Mouse (Mus musculus) c-Kit-negative CD71-positive TER-119-positive erythroid progenitor cells, embryonic 14.5 days (primary cell): ENCODE data around the gene Lrp6.

Experiments used
- DNase-seq: peaks from one replicate; pipeline ENCODE4 v3.0.0-alpha.2; 2013; ENCODE audit warnings: low read depth, low spot score

Lrp6 gene

DNA sequence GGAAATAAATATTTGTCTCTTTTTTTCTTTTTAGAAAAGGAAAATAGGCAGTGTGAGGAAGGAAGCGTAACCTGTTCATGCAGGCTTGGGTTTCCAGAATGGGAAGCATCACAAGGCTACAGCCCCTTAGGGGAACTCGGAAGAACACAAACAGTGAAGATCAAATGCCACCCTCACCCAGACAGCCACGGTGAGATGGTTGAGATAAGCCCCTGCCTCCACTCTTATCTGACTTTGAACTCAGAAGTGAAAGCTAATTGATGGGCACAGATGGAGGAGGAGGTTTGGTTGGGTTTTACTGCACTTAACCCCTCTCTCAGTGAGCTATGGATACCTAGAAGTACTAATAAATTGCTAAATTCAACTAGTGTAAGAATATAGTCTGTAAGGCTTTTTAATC is 33.7 kb downstream of the Lrp6 start:
- no peak for DNase-seq

DNA sequence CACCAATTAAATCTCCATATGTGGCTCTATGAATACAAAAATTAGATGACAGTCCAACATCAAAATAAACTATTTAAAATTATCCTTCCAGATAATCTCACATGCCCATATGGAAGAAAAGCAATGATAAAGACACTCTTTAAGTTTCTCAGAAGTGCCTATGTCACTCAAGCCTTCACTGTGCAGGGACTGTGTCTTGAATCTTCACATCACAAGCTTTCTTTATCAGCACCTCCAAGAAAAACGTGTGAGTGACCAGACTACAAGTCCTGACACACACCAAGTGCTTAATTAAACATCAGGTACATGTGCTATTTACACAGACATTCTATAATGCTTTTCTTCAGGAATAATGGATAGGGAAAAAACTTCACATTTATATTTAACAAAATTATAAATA is 34.8 kb downstream of the Lrp6 start:
- DNase-seq: no peak

DNA sequence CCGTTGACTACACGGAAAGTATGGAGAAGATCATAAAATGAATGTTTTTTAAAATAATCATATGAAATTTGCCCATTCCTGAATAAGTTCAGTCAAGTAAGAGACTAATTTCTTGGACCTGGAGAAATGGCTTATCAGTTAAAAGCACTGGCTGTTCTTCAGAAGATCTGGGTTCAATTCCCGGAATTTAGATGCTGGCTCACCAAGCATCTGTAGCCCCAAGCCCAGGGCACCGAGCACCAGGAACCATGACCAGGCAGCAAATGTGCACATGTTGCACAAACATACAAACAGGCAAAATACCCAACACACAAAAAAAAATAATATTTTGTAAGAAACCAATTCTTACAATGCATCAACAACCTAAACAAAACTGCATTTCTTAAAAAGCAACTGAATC is 37.4 kb downstream of the Lrp6 start:
- peak; percentile 6 for DNase-seq

DNA sequence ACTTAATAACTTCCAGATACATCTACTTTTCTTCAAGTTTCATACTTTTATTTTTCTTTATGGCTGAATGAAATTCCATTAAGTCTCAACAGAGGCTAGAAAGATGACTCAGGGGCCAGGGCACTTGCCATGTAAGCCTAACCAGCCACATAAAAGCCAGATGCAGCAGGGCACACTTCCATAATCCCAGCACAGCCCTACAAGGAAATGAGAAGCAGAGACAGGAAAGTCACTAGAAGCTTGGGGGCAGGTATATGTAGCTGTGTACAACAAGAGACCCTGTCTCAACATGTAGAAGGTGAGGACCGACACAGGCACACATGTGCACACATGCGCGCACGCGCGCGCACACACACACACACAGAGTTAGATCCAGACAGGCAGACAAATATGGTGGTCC is 38.4 kb downstream of the Lrp6 start:
- no peak for DNase-seq

DNA sequence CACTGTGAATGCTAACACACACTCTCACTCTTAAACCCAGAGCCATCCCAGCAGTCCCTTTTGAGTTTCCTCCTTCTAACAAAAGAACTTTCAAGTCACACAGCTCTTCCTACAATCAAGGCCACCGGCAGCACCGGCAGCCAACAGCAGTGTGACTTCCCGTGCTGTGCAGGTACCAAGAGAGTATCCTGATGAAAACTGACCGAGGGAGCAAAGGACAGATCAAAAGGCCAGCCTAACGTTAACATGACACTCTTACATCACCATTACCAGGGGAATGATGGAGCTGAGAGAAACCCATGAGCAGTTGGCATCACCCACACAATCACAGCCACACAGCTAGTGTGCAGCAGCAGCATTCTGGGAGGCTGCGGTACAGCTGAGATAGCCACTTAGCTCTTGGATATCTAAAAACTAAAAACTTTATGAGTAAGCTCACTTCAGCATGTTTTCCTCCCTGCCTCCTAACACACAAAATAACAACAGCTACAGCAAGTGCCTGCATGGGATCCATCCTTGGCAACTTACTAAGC is 39.1 kb downstream of the Lrp6 start:
- no peak for DNase-seq

DNA sequence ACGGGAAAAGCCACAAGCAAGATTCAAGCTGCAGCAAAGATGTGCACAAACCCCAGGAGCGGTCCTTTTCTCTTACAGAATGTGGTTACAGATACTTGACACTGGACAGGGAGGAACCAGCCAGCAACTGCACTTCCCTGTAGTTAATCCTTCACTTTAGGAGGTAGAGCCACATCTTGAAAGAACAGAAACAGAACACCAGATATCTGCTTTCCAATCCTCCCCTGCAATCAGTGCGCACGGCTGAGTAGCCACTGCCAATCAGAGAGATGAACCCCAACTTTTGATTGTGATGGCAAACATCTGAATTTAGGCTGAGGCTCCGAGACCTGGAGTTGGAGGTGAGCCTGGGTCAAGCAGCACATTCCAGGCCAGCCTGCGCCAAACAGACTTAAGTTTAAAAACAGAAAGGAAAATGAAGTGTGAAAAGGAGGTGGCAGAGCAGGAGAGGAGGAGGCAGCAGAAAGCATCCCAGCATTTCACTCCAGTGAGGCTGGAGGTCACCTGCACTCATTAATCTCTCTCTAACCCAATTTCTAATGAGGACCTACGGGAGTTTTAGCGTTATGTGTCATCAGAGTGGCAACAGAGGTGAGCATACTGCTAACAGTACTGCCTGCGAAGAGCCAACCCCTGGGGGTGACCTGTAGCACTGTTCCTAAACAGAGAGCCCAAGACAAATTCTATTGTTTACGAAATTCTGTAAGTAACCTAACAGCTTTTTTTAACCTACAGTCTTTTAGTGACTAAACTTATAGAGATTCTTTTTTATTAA is 39.8 kb downstream of the Lrp6 start:
- no peak for DNase-seq

DNA sequence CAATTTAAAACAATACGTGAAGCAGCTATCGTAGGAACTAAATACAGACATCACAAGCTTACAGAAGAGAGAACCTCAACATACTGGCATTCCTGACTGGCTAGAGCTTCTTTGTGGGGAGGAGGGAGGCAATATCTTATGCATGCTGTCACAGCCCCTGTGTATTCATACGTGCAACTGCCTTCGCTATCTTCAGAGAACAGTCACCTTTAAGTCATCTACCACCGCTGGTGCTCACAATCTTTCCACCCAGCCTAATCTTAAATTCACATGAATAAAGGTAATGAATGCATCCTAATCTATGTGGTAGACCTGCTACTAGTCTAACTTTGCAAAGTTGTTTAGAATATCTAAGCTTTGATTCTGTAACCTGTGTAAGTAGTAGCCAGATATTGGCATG is 40.5 kb downstream of the Lrp6 start:
- DNase-seq: no peak

DNA sequence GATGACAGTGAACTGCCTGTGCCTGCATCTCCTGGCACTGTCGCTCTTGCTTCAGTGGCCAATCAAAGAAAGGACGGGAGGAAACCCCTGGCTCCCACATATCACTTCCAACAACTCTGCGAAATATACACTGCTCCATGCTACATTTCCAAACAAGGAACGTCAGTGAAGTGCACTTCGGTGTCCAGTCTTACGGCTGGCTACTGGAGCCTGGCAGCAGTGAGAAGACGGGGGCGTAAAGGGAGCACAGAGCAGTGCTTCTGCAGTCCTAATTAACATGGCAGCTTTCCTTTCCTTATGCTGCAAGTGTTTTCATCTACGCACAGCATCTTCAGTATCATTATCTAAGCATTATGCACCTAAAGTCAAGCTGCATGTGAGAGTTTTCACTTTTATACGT is 45.4 kb downstream of the Lrp6 start:
- DNase-seq: no peak

DNA sequence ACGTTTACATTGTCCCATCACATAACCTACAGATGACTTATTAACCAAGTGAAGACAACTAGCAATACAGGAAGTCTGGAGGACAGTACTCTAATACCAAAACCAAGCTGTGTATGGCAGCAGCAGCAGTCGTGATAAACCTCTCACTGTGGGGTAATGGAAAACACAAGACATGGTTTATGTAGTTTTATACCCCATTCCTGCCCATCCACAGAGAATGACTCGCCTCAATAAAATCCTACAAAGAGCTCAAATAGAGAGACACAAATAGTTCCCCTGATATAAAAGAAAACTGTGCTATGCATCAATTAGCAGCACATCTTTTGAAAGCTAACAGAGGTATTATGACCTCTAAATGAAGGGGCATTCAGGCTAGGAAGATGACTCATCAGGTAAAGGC is 45.9 kb downstream of the Lrp6 start:
- no peak for DNase-seq

DNA sequence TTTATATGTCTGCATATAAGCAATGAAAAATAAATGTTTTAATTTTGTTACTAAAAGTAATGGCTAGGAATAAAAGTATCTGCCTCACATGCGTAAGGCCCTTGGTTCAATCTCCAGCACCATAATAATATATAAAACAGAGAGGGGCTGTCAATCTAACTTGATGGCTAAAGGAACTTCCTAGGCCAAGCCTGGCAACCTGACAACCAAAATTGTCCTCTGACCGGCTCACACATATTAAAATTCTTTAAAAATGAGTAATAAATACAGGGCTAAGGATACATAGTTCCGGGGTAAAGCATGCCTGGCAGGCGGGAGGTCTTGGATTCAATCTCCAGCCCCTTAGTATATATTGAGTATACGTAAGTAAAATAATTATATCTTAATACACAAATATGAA is 48.3 kb downstream of the Lrp6 start:
- no peak for DNase-seq

DNA sequence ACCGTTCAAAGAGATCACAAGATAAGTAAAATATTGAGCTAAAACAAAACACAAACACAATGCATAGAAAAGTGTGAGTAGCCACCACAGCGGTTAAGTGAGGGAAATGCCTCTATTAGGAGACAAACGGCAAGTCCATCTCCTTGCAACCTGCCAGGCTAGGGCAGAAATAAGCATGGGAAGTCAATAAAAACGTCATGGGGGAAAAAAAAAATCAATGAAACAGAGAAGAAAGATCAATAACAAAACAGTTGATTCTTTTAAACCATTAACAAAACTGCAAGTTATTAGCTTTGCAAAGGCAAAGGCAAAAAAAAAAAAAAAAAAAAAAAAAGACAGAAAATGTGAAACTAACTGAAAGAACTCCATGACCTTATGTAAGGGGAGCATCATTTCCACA is 49.6 kb downstream of the Lrp6 start:
- no peak for DNase-seq

DNA sequence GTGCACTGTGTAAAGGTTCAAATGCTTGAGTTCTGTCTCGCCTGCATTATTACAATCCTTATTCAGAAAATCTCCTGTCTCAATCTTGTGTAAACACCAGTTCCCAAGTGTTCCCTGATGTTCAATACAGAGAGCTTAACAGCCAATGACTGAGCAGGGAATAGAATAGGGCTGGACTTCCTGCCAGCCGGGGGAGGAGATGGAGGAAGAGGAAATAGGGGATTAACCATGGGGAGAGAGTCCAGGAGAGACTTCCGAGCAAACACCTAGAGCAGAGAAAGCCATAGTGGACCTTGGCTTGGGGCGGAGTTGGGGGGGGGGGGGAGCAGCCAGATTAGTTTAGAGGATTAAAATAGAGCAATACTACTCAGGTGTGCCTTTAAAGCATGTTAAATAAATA is 51.3 kb downstream of the Lrp6 start:
- DNase-seq: no peak

DNA sequence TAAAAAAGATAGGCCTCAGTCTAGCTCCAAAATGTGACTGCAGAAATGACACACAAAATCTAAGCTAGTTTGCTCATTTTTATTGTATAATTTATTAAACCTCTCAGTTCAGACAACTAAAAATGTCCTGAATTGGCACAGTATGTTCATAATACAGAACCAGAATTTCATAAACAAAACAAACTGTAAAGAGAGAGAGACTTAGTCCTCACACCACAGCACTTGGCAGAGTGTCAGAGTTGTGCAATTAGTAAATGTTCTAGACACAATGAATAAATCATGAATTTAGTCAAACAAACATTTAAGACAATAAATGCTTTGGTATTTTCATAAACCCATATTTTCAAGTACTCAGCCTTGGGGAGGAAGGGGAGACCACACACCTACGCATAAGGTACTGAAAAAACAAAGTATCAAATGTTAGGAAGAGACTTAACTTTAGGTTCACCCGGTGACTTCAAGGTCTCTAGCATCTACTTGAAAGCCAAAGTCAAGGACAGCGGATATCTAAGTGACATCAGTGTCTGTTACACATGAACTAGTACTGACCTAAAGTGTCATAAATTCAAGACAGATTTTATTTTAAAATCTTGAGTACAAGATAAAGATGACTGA is 52.8 kb downstream of the Lrp6 start:
- no peak for DNase-seq

DNA sequence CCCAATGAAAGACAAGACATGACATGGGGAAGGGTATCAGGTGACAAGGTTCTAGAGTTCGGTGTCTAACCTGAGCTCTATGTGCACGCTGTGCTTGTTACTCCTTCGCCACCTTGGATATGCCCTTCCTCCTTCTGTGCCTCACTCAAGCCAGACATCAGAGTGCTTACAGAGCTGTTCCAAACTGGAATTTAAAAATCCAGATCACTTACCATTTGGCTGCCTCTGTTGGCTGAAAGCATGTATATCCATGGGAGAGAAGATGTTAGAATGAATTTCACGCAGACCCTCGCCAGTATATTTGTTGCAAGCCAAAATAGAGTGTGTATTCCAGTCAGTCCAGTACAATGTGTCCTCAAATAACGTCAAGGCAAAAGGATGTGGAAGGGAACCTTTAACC is 53.8 kb downstream of the Lrp6 start:
- no peak for DNase-seq

DNA sequence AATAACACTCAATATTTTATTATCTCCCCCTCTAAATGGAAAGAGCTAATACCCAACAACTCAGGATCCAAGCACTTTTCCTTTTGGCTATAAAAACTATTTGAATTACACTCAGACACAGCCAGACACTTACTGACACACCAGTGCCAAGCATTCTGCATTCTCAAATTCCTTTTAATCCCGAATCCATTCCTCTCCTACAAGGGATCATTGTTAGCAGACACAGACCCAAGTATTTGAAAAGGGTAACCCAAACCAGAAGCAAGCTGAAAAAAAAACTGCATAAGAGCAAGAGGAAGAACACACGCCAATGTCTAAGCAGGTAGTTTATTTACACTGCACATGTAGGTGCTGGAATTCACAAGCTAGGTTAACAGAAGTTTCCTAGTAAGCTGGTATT is 54.3 kb downstream of the Lrp6 start:
- no peak for DNase-seq

DNA sequence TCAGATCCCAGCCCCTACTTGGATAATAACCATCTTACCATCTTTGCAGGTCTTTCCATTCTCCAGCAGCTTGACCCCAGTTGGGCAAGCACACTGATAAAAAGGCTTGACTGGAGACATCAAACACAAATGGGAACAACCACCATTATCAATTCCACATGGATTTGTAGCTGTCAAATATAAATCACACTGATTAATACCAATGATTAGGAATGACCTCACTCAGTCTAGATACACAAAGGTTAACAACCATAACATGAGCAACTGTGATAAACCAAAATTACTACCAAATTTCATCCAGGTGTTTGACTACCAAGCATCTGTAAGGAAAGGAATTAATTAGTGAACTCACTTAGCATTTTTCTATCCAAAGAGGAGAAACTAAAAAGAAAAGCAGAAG is 55.6 kb downstream of the Lrp6 start:
- DNase-seq: no peak

DNA sequence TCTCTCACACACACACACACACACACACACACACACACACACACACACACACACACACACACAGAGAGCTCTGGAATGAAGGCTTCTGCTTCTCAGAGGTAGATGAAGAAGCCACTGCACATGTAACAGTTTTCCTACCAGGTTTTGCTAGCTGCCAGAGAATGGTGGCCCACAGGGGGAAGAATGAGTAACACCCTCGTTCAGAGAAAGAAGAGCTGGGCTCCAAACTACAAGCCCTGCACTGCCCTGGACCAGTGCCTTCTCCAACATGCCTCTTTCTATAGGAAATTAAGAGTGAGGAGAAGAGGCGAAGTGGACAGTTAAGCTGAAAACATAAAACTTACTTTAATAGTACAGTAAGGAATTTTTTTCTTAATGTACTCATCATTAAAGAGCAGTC is 56.5 kb downstream of the Lrp6 start:
- no peak for DNase-seq

DNA sequence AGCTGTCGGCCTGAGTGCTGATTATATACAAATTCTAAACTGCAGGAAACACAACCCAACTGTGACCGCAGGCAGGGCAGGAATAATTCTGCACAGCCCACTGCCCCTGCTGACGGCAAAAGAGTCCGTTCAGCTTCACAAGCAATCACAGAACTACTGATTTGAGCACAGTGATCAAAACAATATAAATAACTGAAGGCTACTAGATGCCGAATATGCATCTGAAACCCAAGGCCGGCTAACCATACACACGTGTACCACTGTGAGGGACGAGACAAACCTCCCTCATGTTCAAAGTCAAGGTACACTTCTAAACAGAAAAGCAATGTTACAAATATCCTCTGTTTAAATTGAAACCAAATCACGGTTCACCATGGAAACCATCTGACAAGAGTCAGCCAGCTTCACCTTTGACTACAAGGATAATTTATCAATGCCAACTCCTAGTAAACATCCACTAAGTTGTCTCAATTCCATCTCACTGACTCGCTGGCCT is 57.0 kb downstream of the Lrp6 start:
- DNase-seq: no peak

DNA sequence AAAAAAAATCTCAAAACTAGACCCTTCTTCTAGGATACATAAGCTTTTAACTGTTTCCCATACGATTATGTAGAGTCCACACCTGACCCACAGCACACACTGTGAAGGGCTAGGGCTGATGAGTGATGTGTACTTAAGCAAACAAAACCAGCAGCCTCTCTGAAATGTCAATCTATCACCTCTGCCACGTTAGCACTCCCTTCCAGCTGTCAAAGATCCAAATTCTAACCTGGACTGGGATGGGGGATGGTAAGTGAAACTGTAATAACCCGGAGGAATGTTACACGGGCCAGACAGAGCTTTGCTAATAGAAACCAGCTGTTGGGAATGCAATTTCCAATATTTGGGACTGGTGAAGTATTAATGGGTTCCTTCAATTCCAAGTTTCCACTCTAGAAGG is 61.9 kb downstream of the Lrp6 start:
- no peak for DNase-seq

DNA sequence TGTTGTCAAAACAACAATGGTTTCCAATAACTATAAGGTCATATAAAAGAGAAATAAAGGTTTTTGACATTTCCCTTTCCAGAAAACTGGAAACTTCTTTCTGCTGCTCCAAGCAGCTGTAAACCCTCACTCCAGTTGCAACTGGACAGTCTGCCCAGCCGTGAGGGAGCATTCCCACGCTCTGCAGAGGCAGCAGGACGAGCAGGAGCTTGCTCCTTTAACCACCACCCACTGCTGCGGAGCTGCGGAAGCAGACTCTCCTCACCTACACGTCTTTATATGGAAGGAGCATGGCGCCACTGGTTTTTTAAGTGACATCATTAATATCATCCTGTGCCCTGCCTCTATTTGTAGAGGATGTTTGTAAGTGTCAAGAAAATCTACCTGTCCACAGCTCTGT is 64.4 kb downstream of the Lrp6 start:
- no peak for DNase-seq

DNA sequence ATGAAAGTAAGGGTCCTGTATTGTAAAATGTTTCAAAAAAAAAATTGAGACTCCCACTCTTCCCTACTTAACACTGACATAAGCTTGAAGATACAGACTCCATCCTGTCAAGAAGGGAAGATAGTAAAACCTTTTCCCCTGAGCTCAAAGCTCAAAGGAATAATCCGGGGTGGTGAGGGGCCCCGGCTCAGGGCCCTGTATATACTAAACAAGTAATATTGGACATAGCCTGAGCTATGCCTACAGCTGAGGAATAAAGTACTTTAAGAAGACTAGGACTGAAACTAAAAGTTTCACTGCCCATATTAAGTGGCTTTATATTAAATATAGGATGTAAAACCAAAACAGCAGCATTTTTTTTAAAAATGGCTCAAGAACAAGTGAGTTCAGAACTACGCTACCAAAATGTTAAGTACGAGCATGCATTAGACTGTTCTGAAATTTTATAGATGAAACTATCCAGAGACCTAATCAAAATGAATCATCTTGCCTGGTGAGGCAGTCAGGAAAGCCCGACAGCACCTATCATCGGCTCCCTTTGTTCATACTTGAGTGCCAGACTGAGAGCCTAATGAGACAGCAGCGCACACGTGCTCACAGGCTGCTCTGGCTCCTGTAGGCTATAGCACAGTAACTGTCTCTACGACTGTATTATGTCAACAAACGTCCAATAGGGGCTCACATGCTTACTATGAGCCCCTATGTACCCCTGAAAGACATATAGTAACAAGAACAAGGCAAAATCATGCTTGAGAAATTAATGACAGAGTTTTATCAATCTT is 66.2 kb downstream of the Lrp6 start:
- DNase-seq: no peak

DNA sequence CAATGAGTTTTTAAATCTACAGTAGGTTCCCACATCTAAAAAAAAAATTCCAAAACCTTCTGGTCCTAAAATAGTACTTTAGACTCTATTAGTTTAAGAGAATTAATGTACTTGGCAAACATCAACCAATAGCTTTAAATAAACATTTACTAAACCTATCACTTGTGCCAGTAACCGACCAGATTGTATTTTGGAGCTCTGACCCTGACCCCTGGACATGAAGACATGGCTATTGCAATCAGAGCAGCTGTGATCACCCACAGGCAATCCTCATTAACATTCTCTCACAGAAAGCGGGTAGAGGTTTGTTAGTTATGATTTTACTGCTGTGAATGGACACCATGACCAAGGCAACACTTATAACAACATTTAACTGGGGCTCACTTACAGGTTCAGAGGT is 67.7 kb downstream of the Lrp6 start:
- DNase-seq: no peak

DNA sequence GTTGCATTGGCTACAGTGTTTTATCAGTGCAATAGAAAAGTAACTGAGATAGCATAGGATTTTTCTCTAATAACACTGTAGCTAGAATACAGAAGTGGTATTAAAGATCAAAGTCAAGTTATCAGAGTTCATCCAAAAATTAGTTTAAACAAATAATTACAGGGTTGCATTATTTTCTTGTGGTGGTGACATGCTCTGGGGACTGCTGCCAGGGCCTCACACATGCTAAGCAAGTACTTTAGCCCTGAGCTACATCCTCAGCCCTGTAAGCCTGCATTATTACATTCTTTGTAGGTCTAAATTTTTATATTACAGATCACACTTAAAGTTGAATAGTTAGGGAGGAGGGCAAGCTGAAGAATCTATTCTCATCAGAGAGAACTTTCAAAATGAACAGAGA is 68.2 kb downstream of the Lrp6 start:
- DNase-seq: no peak
